Mouse (Mus musculus): ENCODE measurements around the gene Fbln2. TPM values are rescaled to one million over a fixed set of nuclear protein-coding genes. Genes with fewer than 3 reads are reported as not detected.
A peak's percentile ranks its signal among the peaks of the same experiment; 100 is the strongest.

Gene Fbln2
- total RNA-seq, 2 experiments from 2014 or later = 65.7 to 83.2 TPM

- DNase-seq = no peak
- intact Hi-C loops (cut with DNase I) = no loop called here
Observed at GRCm38 (mm10) chr6:91189971-91190370, 22.3 kb upstream of the Fbln2 start.

- no peak for DNase-seq
- intact Hi-C loops (cut with DNase I) = no loop called here
Observed at GRCm38 (mm10) chr6:91191465-91191864, 20.8 kb upstream of the Fbln2 start.

GRCm38 (mm10) chr6:91192421-91192820, 19.8 kb upstream of the Fbln2 start:
- intact Hi-C loops (cut with DNase I) = no loop called here
- DNase-seq = no peak

- intact Hi-C loops (cut with DNase I) = no loop called here
- no peak for DNase-seq
Observed at GRCm38 (mm10) chr6:91192851-91193545, 19.3 kb upstream of the Fbln2 start.

GRCm38 (mm10) chr6:91198456-91198855, 13.8 kb upstream of the Fbln2 start:
- intact Hi-C loops (cut with DNase I) = no loop called here
- DNase-seq = no peak

GRCm38 (mm10) chr6:91200429-91201188, 11.6 kb upstream of the Fbln2 start:
- intact Hi-C loops (cut with DNase I) = no loop called here
- DNase-seq = peak in 1 of 2 experiments; percentile 28

- intact Hi-C loops (cut with DNase I) = no loop called here
- DNase-seq = peak; percentile 39 to 70
Observed at GRCm38 (mm10) chr6:91201881-91202341, 10.3 kb upstream of the Fbln2 start.

- no peak for DNase-seq
Observed at GRCm38 (mm10) chr6:91202571-91202970, 9.7 kb upstream of the Fbln2 start.

GRCm38 (mm10) chr6:91205346-91205745, 6.9 kb upstream of the Fbln2 start:
- intact Hi-C loops (cut with DNase I) = no loop called here
- no peak for DNase-seq

More at GRCm38 (mm10) chr6:91202571-91202970, 9.7 kb upstream of the Fbln2 start:
- intact Hi-C loops (cut with DNase I) = no loop called here

- intact Hi-C loops (cut with DNase I) = no loop called here
- DNase-seq = no peak
Observed at GRCm38 (mm10) chr6:91205791-91206190, 6.5 kb upstream of the Fbln2 start.

GRCm38 (mm10) chr6:91207491-91207890, 4.8 kb upstream of the Fbln2 start:
- intact Hi-C loops (cut with DNase I) = no loop called here

GRCm38 (mm10) chr6:91209780-91210179, 2.5 kb upstream of the Fbln2 start:
- DNase-seq = no peak
- intact Hi-C loops (cut with DNase I) = no loop called here

More at GRCm38 (mm10) chr6:91207491-91207890, 4.8 kb upstream of the Fbln2 start:
- DNase-seq = no peak

GRCm38 (mm10) chr6:91210852-91211251, 1.4 kb upstream of the Fbln2 start:
- intact Hi-C loops (cut with DNase I) = no loop called here
- DNase-seq = no peak

- intact Hi-C loops (cut with DNase I) = loop anchor here (2.0 kb wide), 1 partner anchor 32 kb away; no protein-coding TSS in a partner anchor
- peak; percentile 81 for DNase-seq
Observed at GRCm38 (mm10) chr6:91212571-91212970, 316 bp downstream of the Fbln2 start.

- no peak for DNase-seq
- intact Hi-C loops (cut with DNase I) = loop anchor here (2.0 kb wide), 1 partner anchor 33 kb away; no protein-coding TSS in a partner anchor
Observed at GRCm38 (mm10) chr6:91213287-91214218, 1.3 kb downstream of the Fbln2 start.

GRCm38 (mm10) chr6:91215454-91215853, 3.2 kb downstream of the Fbln2 start:
- intact Hi-C loops (cut with DNase I) = no loop called here
- DNase-seq = no peak

- peak; percentile 43 to 47 for DNase-seq
- intact Hi-C loops (cut with DNase I) = no loop called here
Observed at GRCm38 (mm10) chr6:91218445-91218844, 6.2 kb downstream of the Fbln2 start.

- intact Hi-C loops (cut with DNase I) = no loop called here
- DNase-seq = no peak
Observed at GRCm38 (mm10) chr6:91218871-91219270, 6.6 kb downstream of the Fbln2 start.

GRCm38 (mm10) chr6:91220062-91220461, 7.8 kb downstream of the Fbln2 start:
- intact Hi-C loops (cut with DNase I) = no loop called here
- no peak for DNase-seq

GRCm38 (mm10) chr6:91221094-91221493, 8.8 kb downstream of the Fbln2 start:
- no peak for DNase-seq
- intact Hi-C loops (cut with DNase I) = no loop called here

Data from heart, postnatal 36 days (tissue).